Mouse (Mus musculus) cerebellum, adult 2 months (tissue): ENCODE measurements around the gene Ttll4.

Experiments
- CTCF ChIP-seq: fragments of 200-500 bp; IDR thresholded peaks from 2 replicates; pipeline ENCODE4 v1.5.1; 2011; ENCODE audit warnings: low read depth, mild to moderate bottlenecking, control low read depth, low read length, moderate library complexity, borderline replicate concordance; ENCODE audit not compliant: insufficient read depth
- POLR2A ChIP-seq: fragments of 200-500 bp; IDR thresholded peaks from 2 replicates; pipeline ENCODE4 v1.6.1; 2011; ENCODE audit warnings: low read length, control low read depth, borderline replicate concordance; ENCODE audit not compliant: insufficient read depth

GRCm38 (mm10) chr1:74632734-74633133 is 28.8 kb upstream of the Ttll4 start:
- TF ChIP-seq CTCF (no peak), POLR2A (no peak)
